Mouse (Mus musculus) monocyte, adult 5-6 weeks (primary cell): Measurements from ENCODE around the gene Acer3. TPM values are rescaled to one million over a fixed set of nuclear protein-coding genes. Genes with fewer than 3 reads are reported as not detected.
"Not testable (repeated sequence)": the region's sequence is repeated elsewhere in the genome, so short reads cannot be mapped to it uniquely, and the experiment has no call there.

Experiments used
- ATAC-seq: fragments of 153-309, 156-312 bp; replicated peaks from 2 replicates; pipeline ENCODE4 v1.8.0; 2017; ENCODE audit warnings: mild to moderate bottlenecking; ENCODE audit not compliant: low TSS enrichment, insufficient number of reproducible peaks, severe bottlenecking, poor library complexity, low FRiP score
- total RNA-seq: library from RNA; stranded (forward); fragments of 200-1000, 200-491, 200-594 nt; gene quantifications from 3 replicates; pipeline ENCODE4 v1.2.3, GENCODE M21; 2017

Acer3 gene
- total RNA-seq, 1 experiment from 2014 or later: 164 TPM

- ATAC-seq: peak; percentile 99
Observed at GRCm38 (mm10) chr7:98309219-98310030, 11.6 kb downstream of the Acer3 start.

- ATAC-seq: 0 out of 2 replicates have a peak, but pooled peaks have one; percentile 23
Observed at GRCm38 (mm10) chr7:98308607-98309218, 12.3 kb downstream of the Acer3 start.

- ATAC-seq: no peak
Observed at GRCm38 (mm10) chr7:98307921-98308606, 12.9 kb downstream of the Acer3 start.

GRCm38 (mm10) chr7:98307411-98307810, 13.6 kb downstream of the Acer3 start:
- ATAC-seq: no peak

- ATAC-seq: no peak
Observed at GRCm38 (mm10) chr7:98292901-98293300, 28.1 kb downstream of the Acer3 start.

GRCm38 (mm10) chr7:98289585-98289984, 31.4 kb downstream of the Acer3 start:
- ATAC-seq: 0 out of 2 replicates have a peak, but pooled peaks have one; percentile 35

- no peak for ATAC-seq
Observed at GRCm38 (mm10) chr7:98276263-98276662, 44.7 kb downstream of the Acer3 start.

GRCm38 (mm10) chr7:98268166-98268565, 52.8 kb downstream of the Acer3 start:
- not testable (repeated sequence) for ATAC-seq

- ATAC-seq: no peak
Observed at GRCm38 (mm10) chr7:98252520-98252919, 68.5 kb downstream of the Acer3 start.

- ATAC-seq: no peak
Observed at GRCm38 (mm10) chr7:98236686-98237359, 84.2 kb downstream of the Acer3 start.

- no peak for ATAC-seq
Observed at GRCm38 (mm10) chr7:98223796-98224195, 97.2 kb downstream of the Acer3 start.

- ATAC-seq: no peak
Observed at GRCm38 (mm10) chr7:98216713-98217112, 104.3 kb downstream of the Acer3 start.

- no peak for ATAC-seq
Observed at GRCm38 (mm10) chr7:98202946-98203345, 118.1 kb downstream of the Acer3 start.

GRCm38 (mm10) chr7:98201493-98202028, 119.4 kb downstream of the Acer3 start:
- ATAC-seq: no peak

- no peak for ATAC-seq
Observed at GRCm38 (mm10) chr7:98200396-98200795, 120.6 kb downstream of the Acer3 start.

- no peak for ATAC-seq
Observed at GRCm38 (mm10) chr7:98199381-98199780, 121.6 kb downstream of the Acer3 start, which contains the start of gene B3gnt6. B3gnt6 (minus strand) TSS chr7:98199481.

- no peak for ATAC-seq
Observed at GRCm38 (mm10) chr7:98195151-98195801, 125.7 kb downstream of the Acer3 start.
